Mouse (Mus musculus): ENCODE measurements around the gene Ehmt1.
A peak's percentile ranks its signal among the peaks of the same experiment; 100 is the strongest.

DNA sequence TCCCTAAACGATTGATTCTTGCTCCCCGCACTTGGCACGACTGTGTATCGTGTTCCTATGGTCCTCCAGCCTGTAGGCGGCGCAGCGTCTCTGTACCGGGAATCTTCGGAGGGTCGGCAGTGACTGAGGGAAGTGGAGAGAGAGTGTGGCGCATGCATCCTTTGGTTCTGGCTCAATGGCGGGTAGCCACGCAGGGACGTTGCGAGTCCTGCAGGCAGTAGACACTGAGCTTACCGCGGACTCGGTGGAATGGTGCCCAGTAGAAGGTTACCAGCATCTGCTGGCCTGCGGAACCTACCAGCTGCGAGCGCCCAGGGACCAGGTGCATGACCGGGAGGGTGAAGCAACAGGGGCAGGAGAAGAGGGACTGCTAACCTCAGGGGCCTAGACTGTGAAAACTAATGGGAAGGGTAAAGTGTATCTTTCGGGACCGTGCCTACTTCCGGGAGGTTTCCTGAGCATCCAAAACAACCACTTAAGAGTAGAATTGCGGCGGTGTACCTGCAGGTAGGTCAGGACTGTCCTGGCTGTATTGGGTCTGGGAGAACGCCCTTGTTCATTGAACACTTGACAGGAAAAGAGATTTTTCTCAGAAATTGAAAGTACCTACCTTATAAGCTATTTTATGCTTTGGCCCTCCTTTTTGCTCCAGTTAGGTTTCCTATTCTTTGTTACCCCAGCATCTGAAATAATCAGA, 43.0 kb upstream of the Ehmt1 start, which contains the start of gene Dph7:
- peak; percentile 98 for TF ChIP-seq CTCF (IDR thresholded peaks at IDR 0.05; ENCODE audit: low read depth)
- no peak for TF ChIP-seq EP300 (IDR thresholded peaks at IDR 0.05; ENCODE audit: low read depth)

Data from liver, postnatal 0 days (tissue).